Mouse (Mus musculus) urinary bladder, postnatal 4 days (tissue): ENCODE results near the gene Sept9.

Experiments
- DNase-seq, 2 experiments: peaks; one replicate each; pipeline ENCODE4 v3.0.0; 2021 to 2022; ENCODE audit warnings: low spot score in 2 of 2

The Sept9 gene

GRCm38 (mm10) chr11:117246286-117246685 is 46.8 kb downstream of the Sept9 start:
- DNase-seq = no peak

GRCm38 (mm10) chr11:117246981-117247431 is 47.5 kb downstream of the Sept9 start:
- no peak for DNase-seq

GRCm38 (mm10) chr11:117247541-117247940 is 48.1 kb downstream of the Sept9 start:
- no peak for DNase-seq

GRCm38 (mm10) chr11:117248734-117249248 is 49.3 kb downstream of the Sept9 start:
- DNase-seq = no peak

- DNase-seq = no peak
These were observed 50.0 kb downstream of the Sept9 start for GRCm38 (mm10) chr11:117249282-117249984.

- no peak for DNase-seq
These were observed 50.8 kb downstream of the Sept9 start for GRCm38 (mm10) chr11:117249985-117250928.

- no peak for DNase-seq
These were observed 52.3 kb downstream of the Sept9 start for GRCm38 (mm10) chr11:117251755-117252154.

GRCm38 (mm10) chr11:117252846-117253245 is 53.4 kb downstream of the Sept9 start:
- DNase-seq = no peak

- DNase-seq = no peak
These were observed 55.0 kb downstream of the Sept9 start for GRCm38 (mm10) chr11:117254161-117255107.

GRCm38 (mm10) chr11:117255108-117255489 is 55.6 kb downstream of the Sept9 start:
- no peak for DNase-seq

GRCm38 (mm10) chr11:117256088-117256487 is 56.6 kb downstream of the Sept9 start:
- DNase-seq = no peak

- DNase-seq = no peak
These were observed 57.4 kb downstream of the Sept9 start for GRCm38 (mm10) chr11:117256840-117257239.

- no peak for DNase-seq
These were observed 57.8 kb downstream of the Sept9 start for GRCm38 (mm10) chr11:117257266-117257665.

- no peak for DNase-seq
These were observed 58.4 kb downstream of the Sept9 start for GRCm38 (mm10) chr11:117257842-117258241.

GRCm38 (mm10) chr11:117259178-117259960 is 59.9 kb downstream of the Sept9 start:
- DNase-seq = no peak

- no peak for DNase-seq
These were observed 61.2 kb downstream of the Sept9 start for GRCm38 (mm10) chr11:117260631-117261030.

- no peak for DNase-seq
These were observed 63.8 kb downstream of the Sept9 start for GRCm38 (mm10) chr11:117263096-117263808.

- no peak for DNase-seq
These were observed 64.9 kb downstream of the Sept9 start for GRCm38 (mm10) chr11:117264162-117265021.
